Mouse (Mus musculus): ENCODE measurements around the gene Hectd4.

The Hectd4 gene

GRCm38 (mm10) chr5:121393402-121393801, 173.4 kb downstream of the Hectd4 start:
- CTCF ChIA-PET = interaction anchor here (0.6 to 1.0 kb wide), 2 partner anchors 14 to 85 kb away, joined by 4 to 5 read pairs; no protein-coding TSS in a partner anchor

DNA sequence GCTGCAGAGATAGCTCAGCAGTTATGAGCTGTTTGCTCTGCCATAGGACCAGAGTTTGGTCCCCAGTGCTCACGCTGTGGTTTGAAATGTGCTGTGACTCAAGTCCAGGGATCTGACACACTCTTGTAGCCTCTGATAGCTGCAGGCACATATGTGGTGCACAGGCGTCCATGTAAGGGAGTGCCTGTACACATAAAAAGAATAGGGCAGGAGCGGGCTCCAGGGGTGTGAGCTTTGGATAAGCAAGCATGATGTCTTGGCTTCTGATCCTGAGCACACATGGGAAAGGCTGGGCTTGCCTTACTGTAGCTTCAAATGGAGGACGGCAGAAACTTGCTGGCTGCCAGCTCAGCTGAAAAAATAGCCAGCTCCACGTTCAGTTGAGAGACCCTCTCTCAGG, 175.6 kb downstream of the Hectd4 start:
- CTCF ChIA-PET = no interaction called here

GRCm38 (mm10) chr5:121397187-121398145, 177.4 kb downstream of the Hectd4 start, which contains the start of gene Naa25:
Gene Naa25 (plus strand): TSS chr5:121397936.
- CTCF ChIA-PET = interaction anchor here (0.6 kb wide), 1 partner anchor 149 kb away, joined by 4 read pairs; no protein-coding TSS in a partner anchor

GRCm38 (mm10) chr5:121398146-121398964, 178.3 kb downstream of the Hectd4 start:
- CTCF ChIA-PET = interaction anchor here (0.6 kb wide), 2 partner anchors 150 to 172 kb away, joined by 4 to 13 read pairs; no protein-coding TSS in a partner anchor

GRCm38 (mm10) chr5:121398965-121399462, 179.0 kb downstream of the Hectd4 start:
- CTCF ChIA-PET = interaction anchor here (0.6 kb wide), 1 partner anchor 173 kb away, joined by 13 read pairs; no protein-coding TSS in a partner anchor

DNA sequence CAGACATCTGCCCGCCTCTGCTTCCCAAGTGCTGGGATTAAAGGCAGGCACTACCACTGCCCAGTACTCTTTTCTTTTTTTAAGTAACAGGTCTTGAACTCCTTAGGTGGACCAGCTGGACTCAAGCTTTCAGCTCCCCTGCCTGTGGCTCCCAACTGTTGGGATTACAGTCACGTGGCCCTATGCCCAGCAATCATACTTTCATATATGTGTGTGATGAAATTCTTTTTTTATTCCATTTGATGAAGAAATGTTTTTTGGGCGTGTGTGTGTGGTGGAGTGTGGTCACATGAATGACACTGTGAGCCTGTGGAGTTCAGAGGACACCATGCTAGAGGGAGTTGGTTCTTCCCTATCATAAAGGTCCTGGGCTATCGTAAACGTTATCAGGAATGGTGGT, 179.5 kb downstream of the Hectd4 start:
- CTCF ChIA-PET = no interaction called here

DNA sequence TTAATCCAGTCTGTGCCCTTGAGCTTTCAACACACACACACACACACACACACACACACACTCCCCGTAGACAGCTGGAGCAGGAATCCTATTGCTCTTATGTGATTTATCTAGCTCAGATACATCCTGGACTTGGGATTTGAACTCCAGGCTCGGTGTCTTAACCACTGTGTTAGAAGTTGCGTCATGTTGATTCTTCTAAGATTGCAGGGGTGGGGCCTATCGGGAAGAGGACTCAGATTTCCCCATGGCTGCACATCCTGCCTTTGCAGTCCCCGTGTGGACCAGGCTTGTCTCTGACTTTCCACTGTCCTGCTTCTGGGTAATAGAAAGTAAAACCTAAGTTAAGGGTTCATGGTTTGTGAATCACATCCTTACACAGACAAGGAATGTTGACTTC, 180.0 kb downstream of the Hectd4 start:
- CTCF ChIA-PET = no interaction called here

DNA sequence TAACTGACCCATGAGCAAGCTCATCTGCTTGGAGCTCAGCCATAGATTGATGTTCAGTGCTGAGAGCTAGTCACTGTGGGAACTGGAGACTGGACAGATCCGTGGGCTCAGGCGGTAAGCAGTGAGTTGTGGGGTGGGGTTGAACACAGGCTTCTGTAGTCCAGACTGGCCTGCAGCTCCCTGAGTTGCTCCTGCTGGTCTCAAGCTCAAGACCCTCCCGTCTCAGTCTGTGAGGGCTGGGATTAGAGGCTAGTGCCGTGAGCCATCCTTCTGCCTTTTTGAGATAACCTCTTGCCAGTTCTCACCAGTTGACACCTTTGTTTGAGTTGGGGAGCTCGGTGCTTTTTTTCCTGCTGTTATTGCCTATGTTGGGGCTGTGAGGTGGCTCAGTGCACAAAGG, 180.8 kb downstream of the Hectd4 start:
- CTCF ChIA-PET = no interaction called here

DNA sequence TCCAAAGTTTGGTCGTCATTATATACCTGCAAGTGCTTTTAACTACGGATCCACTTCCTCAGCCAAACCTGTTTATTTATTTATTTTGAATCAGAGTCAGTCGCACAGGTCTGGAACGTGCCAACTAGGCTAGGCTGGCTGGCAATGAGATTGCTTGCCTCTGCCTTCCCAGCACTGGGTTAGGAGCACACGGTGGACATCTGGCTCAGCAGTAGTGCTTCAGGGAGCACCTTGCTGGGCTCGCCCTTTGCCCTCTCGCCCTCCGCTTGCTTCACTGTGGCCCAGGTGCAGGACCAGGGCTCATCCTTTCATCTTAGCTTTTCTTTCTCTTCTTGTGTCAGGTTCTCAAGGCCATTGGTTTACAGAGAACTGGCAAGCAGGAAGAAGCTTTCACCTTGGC, 187.8 kb downstream of the Hectd4 start:
- CTCF ChIA-PET = no interaction called here

DNA sequence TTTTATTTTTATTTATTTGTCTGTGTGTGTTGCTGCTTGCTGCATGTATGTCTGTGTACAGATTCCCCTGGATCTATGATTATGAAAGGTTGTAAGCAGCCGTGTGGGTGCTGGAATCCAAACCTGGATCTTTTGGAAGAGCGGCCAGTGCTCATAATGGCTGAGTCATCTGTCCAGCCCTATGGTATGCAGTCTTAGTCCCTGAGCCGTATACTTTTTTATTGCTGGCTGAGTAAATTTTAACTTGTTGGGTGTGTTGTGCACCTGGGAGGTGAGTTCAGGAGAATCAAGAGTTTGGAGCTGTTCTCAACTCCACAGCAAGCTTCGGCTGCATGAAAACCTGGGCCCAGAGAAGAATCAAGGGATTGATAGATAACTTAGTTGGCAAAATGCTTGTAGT, 191.0 kb downstream of the Hectd4 start:
- CTCF ChIA-PET = no interaction called here
